Mouse (Mus musculus): ENCODE results near the gene Rassf8. TPM values are rescaled to one million over a fixed set of nuclear protein-coding genes. Genes with fewer than 3 reads are reported as not detected.

The Rassf8 gene
- polyA plus RNA-seq, 1 experiment: 3.1 TPM

DNA sequence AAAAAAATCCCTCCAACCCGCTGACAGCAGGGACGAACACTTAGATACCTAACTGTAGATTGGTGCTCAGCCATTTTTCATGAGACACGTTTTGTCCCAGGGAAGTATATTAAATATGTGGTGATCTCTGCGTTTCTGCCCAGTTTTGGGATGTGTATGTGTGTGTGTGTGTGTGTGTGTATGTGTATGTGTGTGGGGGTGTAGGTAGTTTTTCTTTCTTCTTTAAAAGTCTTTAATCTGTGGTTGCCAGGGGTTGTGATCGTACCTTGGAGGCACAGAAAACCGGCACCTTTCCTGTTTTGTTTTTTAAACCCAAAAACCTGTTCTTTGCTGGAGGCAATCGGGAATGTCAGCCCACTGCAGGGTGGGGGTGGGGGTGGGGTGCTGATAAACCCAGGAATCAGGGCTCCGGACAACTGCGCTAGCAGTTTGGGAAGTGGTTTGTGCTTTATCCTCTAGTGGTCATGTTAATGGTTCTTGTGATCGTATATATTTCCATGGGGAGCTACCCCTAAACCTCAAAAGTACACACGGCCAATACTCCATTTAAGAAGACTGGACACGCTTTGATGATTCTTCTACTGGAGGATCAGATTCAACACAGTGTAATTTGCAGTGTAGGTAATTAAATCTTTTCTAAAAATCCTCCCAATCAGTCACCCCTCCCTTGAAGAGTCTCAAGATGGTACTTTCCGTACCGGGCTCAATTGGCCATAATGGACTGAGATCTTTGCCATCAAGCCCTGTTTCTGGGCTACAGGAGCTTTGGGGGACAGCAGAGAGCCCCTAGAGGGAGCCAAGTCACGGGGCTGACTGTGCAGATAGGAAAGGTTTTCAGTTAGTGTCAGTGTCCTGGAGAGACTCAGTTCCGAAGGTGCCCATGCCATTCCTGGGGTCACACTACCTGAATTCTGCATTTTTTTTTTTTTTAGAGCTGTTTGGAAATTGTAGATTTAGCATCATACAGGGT, 1.4 kb downstream of the Rassf8 start:
- no peak for TF ChIP-seq POLR2A (IDR thresholded peaks at IDR 0.05; ENCODE audit: control insufficient read depth, low read depth, low read length)
- TF ChIP-seq CTCF (IDR thresholded peaks at IDR 0.05; ENCODE audit: control insufficient read depth, insufficient read depth, insufficient replicate concordance, low read depth, low read length): no peak
- Histone ChIP-seq H3K27ac (ENCODE audit: control insufficient read depth, insufficient read depth, low read depth, low read length) (no peak overlapping the region), H3K36me3 (ENCODE audit: control insufficient read depth, insufficient read depth, low read length) (no peaks in the 10 kb centered on the region), H3K4me3 (ENCODE audit: control insufficient read depth, low read depth, low read length) (peak overlapping the region; percentile 90; the same call in 1 of the 2 replicates), H3K4me1 (ENCODE audit: control insufficient read depth, insufficient read depth, low read length) (peaks cover 11% of the 10 kb centered on the region), H3K27me3 (ENCODE audit: control insufficient read depth, insufficient read depth, low read length) (no peaks in the 10 kb centered on the region)

DNA sequence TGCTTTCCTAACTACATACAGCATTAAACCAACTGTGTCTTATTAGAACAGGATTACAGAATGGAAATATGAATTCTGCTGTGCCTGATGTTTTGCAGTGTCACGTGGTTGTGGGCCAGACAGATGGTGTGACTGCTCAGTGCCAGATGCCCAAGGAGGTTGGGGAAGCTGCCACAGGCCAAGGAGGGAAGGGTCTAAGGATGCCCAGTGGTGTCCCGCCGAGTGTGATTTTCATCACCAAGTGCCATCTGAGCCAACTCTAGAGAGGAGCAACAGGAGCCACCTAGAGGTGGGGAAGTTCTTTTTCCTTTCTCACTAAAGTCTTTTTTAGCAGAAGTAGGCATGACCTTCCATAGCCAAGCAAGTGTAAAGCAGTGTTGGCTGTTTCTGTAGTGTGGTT, 3.8 kb downstream of the Rassf8 start:
- Histone ChIP-seq H3K27me3 (ENCODE audit: control insufficient read depth, insufficient read depth, low read length) (no peaks in the 10 kb centered on the region), H3K4me3 (ENCODE audit: control insufficient read depth, low read depth, low read length) (no peak overlapping the region), H3K27ac (ENCODE audit: control insufficient read depth, insufficient read depth, low read depth, low read length) (no peak overlapping the region), H3K4me1 (ENCODE audit: control insufficient read depth, insufficient read depth, low read length) (peaks cover 9% of the 10 kb centered on the region), H3K36me3 (ENCODE audit: control insufficient read depth, insufficient read depth, low read length) (no peaks in the 10 kb centered on the region)
- TF ChIP-seq CTCF (IDR thresholded peaks at IDR 0.05; ENCODE audit: control insufficient read depth, insufficient read depth, insufficient replicate concordance, low read depth, low read length) (no peak), POLR2A (IDR thresholded peaks at IDR 0.05; ENCODE audit: control insufficient read depth, low read depth, low read length) (no peak)

DNA sequence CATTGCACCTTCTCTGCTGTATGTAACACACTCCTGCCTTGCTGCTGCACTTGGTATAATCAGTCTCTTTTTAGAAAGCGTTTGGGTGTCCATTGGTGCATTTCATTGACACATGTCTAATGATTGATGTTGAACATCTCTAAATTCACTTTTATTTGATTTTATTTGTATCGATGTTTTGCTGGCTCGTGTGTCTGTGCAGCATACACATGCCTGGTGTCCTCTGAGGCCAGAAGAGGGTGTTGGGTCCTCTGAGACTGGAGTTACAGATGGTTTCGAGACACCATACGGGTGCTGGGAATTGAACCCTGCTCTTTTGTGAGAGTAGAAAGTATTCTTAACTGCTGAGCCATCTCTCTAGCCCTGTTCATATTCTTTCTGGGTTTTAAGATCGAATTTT, 6.7 kb downstream of the Rassf8 start:
- Histone ChIP-seq H3K36me3 (ENCODE audit: control insufficient read depth, insufficient read depth, low read length) (no peaks in the 10 kb centered on the region), H3K27ac (ENCODE audit: control insufficient read depth, insufficient read depth, low read depth, low read length) (no peak overlapping the region), H3K27me3 (ENCODE audit: control insufficient read depth, insufficient read depth, low read length) (no peaks in the 10 kb centered on the region), H3K4me1 (ENCODE audit: control insufficient read depth, insufficient read depth, low read length) (no peaks in the 10 kb centered on the region; the same call in 1 of the 2 replicates), H3K4me3 (ENCODE audit: control insufficient read depth, low read depth, low read length) (no peak overlapping the region)
- TF ChIP-seq POLR2A (IDR thresholded peaks at IDR 0.05; ENCODE audit: control insufficient read depth, low read depth, low read length) (no peak), CTCF (IDR thresholded peaks at IDR 0.05; ENCODE audit: control insufficient read depth, insufficient read depth, insufficient replicate concordance, low read depth, low read length) (no peak)

DNA sequence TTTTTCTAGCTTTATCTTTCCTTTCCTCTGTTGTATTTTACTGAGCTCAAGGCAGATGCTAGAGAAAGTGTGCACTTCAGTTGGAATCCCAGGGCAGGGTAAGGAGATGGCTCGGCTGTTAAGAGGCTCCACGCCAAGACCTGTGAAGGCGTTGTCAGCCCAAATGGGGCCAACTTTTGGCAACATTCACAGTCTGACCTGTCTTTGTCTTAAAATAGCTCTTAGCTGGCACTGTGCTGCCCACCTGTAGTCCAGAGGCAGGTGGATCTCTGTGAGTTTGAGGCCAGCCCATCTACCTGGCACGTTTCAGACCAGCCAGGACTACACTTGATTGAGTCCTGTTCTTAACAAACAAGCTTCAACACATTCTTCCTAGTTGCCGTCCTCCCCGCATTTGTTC, 7.9 kb downstream of the Rassf8 start:
- TF ChIP-seq CTCF (IDR thresholded peaks at IDR 0.05; ENCODE audit: control insufficient read depth, insufficient read depth, insufficient replicate concordance, low read depth, low read length) (no peak), POLR2A (IDR thresholded peaks at IDR 0.05; ENCODE audit: control insufficient read depth, low read depth, low read length) (no peak)
- H3K27ac ChIP-seq (ENCODE audit: control insufficient read depth, insufficient read depth, low read depth, low read length): no peak overlapping the region
- H3K4me3 ChIP-seq (ENCODE audit: control insufficient read depth, low read depth, low read length): no peak overlapping the region
- no peaks in the 10 kb centered on the region for H3K27me3 ChIP-seq (ENCODE audit: control insufficient read depth, insufficient read depth, low read length)
- no peaks in the 10 kb centered on the region; the same call in 1 of the 2 replicates for H3K4me1 ChIP-seq (ENCODE audit: control insufficient read depth, insufficient read depth, low read length)
- H3K36me3 ChIP-seq (ENCODE audit: control insufficient read depth, insufficient read depth, low read length): no peaks in the 10 kb centered on the region

DNA sequence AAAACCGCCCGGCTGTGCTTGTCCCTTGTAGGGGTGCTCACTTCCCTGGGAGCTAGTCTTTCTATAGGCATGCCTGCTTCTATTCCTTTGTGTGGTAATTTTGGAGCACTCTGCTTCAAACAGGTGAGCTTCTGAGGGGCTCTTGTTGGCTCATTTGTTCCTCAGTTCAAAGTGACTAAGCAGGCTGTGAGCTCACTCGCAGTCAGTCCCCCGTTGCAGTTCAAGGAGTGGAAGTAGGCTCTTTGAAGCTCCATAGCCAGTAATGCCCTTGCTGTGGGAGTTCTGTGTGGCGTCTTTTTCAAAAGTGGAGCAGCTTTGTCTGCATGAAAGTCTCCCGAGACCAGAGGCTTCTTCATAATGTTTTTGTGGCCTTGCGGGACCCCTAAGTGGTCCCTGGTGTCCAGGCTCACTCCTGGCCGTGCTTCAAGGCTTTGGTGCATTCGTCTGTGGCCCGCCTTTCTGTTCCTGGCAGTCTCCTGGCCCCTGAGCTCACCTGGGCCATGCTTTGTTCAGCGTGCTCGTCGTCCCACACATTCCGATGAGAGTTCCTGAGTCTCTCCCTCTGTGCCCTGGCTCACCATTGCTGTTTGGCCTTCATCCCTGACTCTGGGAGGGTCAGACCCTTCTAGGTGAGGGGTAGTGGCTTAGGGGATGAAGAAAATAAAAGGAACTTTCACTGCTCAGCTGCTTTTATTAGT, 9.5 kb downstream of the Rassf8 start:
- H3K27me3 ChIP-seq (ENCODE audit: control insufficient read depth, insufficient read depth, low read length): no peaks in the 10 kb centered on the region
- H3K36me3 ChIP-seq (ENCODE audit: control insufficient read depth, insufficient read depth, low read length): no peaks in the 10 kb centered on the region
- TF ChIP-seq CTCF (IDR thresholded peaks at IDR 0.05; ENCODE audit: control insufficient read depth, insufficient read depth, insufficient replicate concordance, low read depth, low read length): no peak
- no peak for TF ChIP-seq POLR2A (IDR thresholded peaks at IDR 0.05; ENCODE audit: control insufficient read depth, low read depth, low read length)
- no peak overlapping the region for H3K27ac ChIP-seq (ENCODE audit: control insufficient read depth, insufficient read depth, low read depth, low read length)
- no peaks in the 10 kb centered on the region; the same call in 1 of the 2 replicates for H3K4me1 ChIP-seq (ENCODE audit: control insufficient read depth, insufficient read depth, low read length)
- H3K4me3 ChIP-seq (ENCODE audit: control insufficient read depth, low read depth, low read length): no peak overlapping the region

DNA sequence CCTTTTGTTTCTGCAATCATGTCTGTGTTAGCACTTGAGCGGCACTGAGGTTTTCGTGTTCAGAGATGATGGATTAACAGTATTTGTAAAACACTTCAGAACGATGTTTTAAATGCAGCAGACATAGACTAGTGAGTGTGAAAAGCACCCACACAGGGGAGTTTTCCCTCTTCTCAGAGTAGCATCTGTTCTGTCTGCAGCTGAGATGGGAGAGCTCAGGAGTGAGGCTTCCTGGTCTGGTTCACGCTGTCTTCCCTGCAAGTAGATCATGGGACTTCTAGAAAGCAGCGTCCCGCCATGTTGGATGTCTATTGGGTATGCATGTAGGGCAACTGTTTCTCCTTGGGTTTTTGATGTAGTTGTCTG, 10.1 kb downstream of the Rassf8 start:
- no peaks in the 10 kb centered on the region for H3K36me3 ChIP-seq (ENCODE audit: control insufficient read depth, insufficient read depth, low read length)
- no peak for TF ChIP-seq CTCF (IDR thresholded peaks at IDR 0.05; ENCODE audit: control insufficient read depth, insufficient read depth, insufficient replicate concordance, low read depth, low read length)
- TF ChIP-seq POLR2A (IDR thresholded peaks at IDR 0.05; ENCODE audit: control insufficient read depth, low read depth, low read length): no peak
- H3K27me3 ChIP-seq (ENCODE audit: control insufficient read depth, insufficient read depth, low read length): no peaks in the 10 kb centered on the region
- H3K4me3 ChIP-seq (ENCODE audit: control insufficient read depth, low read depth, low read length): no peak overlapping the region
- no peak overlapping the region for H3K27ac ChIP-seq (ENCODE audit: control insufficient read depth, insufficient read depth, low read depth, low read length)
- no peaks in the 10 kb centered on the region; the same call in 1 of the 2 replicates for H3K4me1 ChIP-seq (ENCODE audit: control insufficient read depth, insufficient read depth, low read length)

DNA sequence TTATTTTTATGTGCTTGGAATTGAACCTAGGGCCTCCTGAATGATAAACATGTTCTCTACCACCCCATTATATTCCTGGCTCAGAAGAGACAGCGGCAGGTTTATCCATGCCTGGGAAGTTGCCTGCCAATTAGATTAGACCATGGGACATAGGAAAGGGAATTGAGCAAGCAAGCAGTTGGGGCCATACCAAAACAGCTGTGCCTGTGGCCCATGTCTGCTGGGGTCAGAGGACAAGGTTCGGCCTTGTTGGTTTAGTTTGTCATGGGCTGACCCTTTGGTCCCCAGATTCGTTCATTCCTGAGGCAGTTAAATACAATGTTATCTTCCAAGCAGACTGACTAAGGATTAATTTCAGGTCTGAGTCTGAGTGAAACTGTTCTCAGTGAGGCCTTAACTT, 10.8 kb downstream of the Rassf8 start:
- H3K36me3 ChIP-seq (ENCODE audit: control insufficient read depth, insufficient read depth, low read length): no peaks in the 10 kb centered on the region
- no peaks in the 10 kb centered on the region; the same call in 1 of the 2 replicates for H3K4me1 ChIP-seq (ENCODE audit: control insufficient read depth, insufficient read depth, low read length)
- no peak for TF ChIP-seq CTCF (IDR thresholded peaks at IDR 0.05; ENCODE audit: control insufficient read depth, insufficient read depth, insufficient replicate concordance, low read depth, low read length)
- no peak for TF ChIP-seq POLR2A (IDR thresholded peaks at IDR 0.05; ENCODE audit: control insufficient read depth, low read depth, low read length)
- no peak overlapping the region for H3K27ac ChIP-seq (ENCODE audit: control insufficient read depth, insufficient read depth, low read depth, low read length)
- no peak overlapping the region for H3K4me3 ChIP-seq (ENCODE audit: control insufficient read depth, low read depth, low read length)
- no peaks in the 10 kb centered on the region for H3K27me3 ChIP-seq (ENCODE audit: control insufficient read depth, insufficient read depth, low read length)

All from testis, adult 2 months (tissue).